10 mouse cellular contexts compared by ENCODE assay signal in genomic region chr12:90398564-90398963, GRCm38 (mm10).
DNase-seq lines count a peak whose midpoint lies in the region; ATAC-seq and TF ChIP-seq lines count a peak whose summit lies in the region.
"Had no signal": no experiment of that assay in that cellular context is flagged by ENCODE, and none has a peak within 500 bp of the region (broad histone marks: within the 10 kb centered on the region; RNA-seq: fewer than 3 reads in every experiment).

No protein-coding gene starts in this region.

- no peak for TF ChIP-seq POLR2A in lung, adult 2 months (IDR thresholded peaks at IDR 0.05; ENCODE audit: borderline replicate concordance, extremely low read depth, low read depth, low read length)
- no peak for TF ChIP-seq POLR2A in brain, embryonic 14.5 days (IDR thresholded peaks at IDR 0.05; ENCODE audit: borderline replicate concordance, extremely low read depth, insufficient read depth, insufficient read length, poor library complexity, severe bottlenecking)

- H3K9ac ChIP-seq in lung, embryonic 14.5 days: no peak overlapping the region
- H3K9ac ChIP-seq: lung, embryonic 15.5 days; stomach, embryonic 15.5 days had no signal

- H3K36me3 ChIP-seq in lung, embryonic 14.5 days (ENCODE audit: insufficient read depth): no peaks in the 10 kb centered on the region
- H3K36me3 ChIP-seq: lung, embryonic 15.5 days; stomach, embryonic 15.5 days had no signal

- TF ChIP-seq CTCF in lung, embryonic 14.5 days (IDR thresholded peaks at IDR 0.05; ENCODE audit: low read depth): peak; percentile 53
- TF ChIP-seq CTCF in lung, adult 2 months (IDR thresholded peaks at IDR 0.05; ENCODE audit: insufficient read depth, low read length): no peak
- no peak; the same call in 1 of the 2 replicates for TF ChIP-seq CTCF in brain, embryonic 14.5 days (IDR thresholded peaks at IDR 0.05; ENCODE audit: borderline replicate concordance, extremely low read depth, insufficient read depth, insufficient read length)

- no peak for ATAC-seq in lung, embryonic 14.5 days (ENCODE audit: insufficient read depth)
- no peak for ATAC-seq in activated CD4-positive, CD25-positive, alpha-beta regulatory T cell, adult 4 months
- no peak for ATAC-seq in megakaryocyte, adult 5-6 weeks (ENCODE audit: poor library complexity, severe bottlenecking)

- H3K27ac ChIP-seq in lung, embryonic 14.5 days (ENCODE audit: low read depth): no peak overlapping the region
- H3K27ac ChIP-seq: lung, embryonic 15.5 days; stomach, embryonic 15.5 days had no signal

- DNase-seq in gastrocnemius, adult 18-20 months (ENCODE audit: low spot score): peak; percentile 1
- DNase-seq in gastrocnemius, adult 8-10 months (ENCODE audit: low spot score in 2 of 2): no peak
- DNase-seq in lung, embryonic 14.5 days: peak; percentile 75
- DNase-seq in lung, adult 2 months: no peak
- DNase-seq in brain, embryonic 14.5 days (ENCODE audit: low read depth): peak; percentile 50
- DNase-seq in kidney, postnatal 36 days: peak; percentile 9 to 64

- H3K4me1 ChIP-seq in lung, embryonic 14.5 days (ENCODE audit: insufficient read depth): no peaks in the 10 kb centered on the region
- H3K4me1 ChIP-seq in lung, adult 2 months (ENCODE audit: control insufficient read depth, insufficient read depth, low read length): no peaks in the 10 kb centered on the region
- H3K4me1 ChIP-seq: lung, embryonic 15.5 days; stomach, embryonic 15.5 days had no signal

- no peak overlapping the region for H3K4me2 ChIP-seq in lung, embryonic 14.5 days
- H3K4me2 ChIP-seq: lung, embryonic 15.5 days; stomach, embryonic 15.5 days had no signal

- H3K4me3 ChIP-seq in lung, embryonic 14.5 days (ENCODE audit: low read depth, low read length): no peak overlapping the region
- no peak overlapping the region for H3K4me3 ChIP-seq in lung, adult 2 months (replicated peaks; ENCODE audit: extremely low read depth, low read depth, low read length)
- H3K4me3 ChIP-seq: lung, embryonic 15.5 days; stomach, embryonic 15.5 days had no signal

- 74% methylated on average over 5 of the region's 5 CpGs for WGBS in lung, embryonic 14.5 days
- WGBS in lung, adult 2 months: 68% methylated on average over 5 of the region's 5 CpGs

- no peaks in the 10 kb centered on the region for H3K9me3 ChIP-seq in lung, embryonic 14.5 days (ENCODE audit: low read depth, low read length)
- H3K9me3 ChIP-seq: lung, embryonic 15.5 days; stomach, embryonic 15.5 days had no signal

- no peaks in the 10 kb centered on the region for H3K27me3 ChIP-seq in lung, embryonic 14.5 days (ENCODE audit: insufficient read depth, low read length)
- H3K27me3 ChIP-seq: lung, embryonic 15.5 days; stomach, embryonic 15.5 days had no signal

Comparison
In these comparisons a context has a peak if more than half of its experiments do, and no peak if none do; other contexts are left out.
1. DNase-seq: peak in gastrocnemius, adult 18-20 months (single experiment), lung, embryonic 14.5 days (single experiment), brain, embryonic 14.5 days (single experiment) and kidney, postnatal 36 days (2 of 2); none in gastrocnemius, adult 8-10 months (0 of 2) and lung, adult 2 months (single experiment).